Comparison of ENCODE assay signal across 8 mouse cellular contexts in genomic region chr3:128520671-128521103, GRCm38 (mm10).
DNase-seq lines count a peak whose midpoint lies in the region; ATAC-seq and TF ChIP-seq lines count a peak whose summit lies in the region.

No protein-coding gene starts in this region.

- H3K4me3 ChIP-seq in cerebellum, adult 2 months (replicated peaks; ENCODE audit: insufficient read depth, low read depth, low read length): peak overlapping the region; percentile 45
- H3K4me3 ChIP-seq in hindbrain, embryonic 16.5 days (ENCODE audit: low read length): no peak overlapping the region
- no peak overlapping the region for H3K4me3 ChIP-seq in limb, embryonic 15.5 days

- no peak for TF ChIP-seq POLR2A in cerebellum, adult 2 months (IDR thresholded peaks at IDR 0.05; ENCODE audit: borderline replicate concordance, insufficient read depth, low read length)

- no peak overlapping the region for H3K27ac ChIP-seq in cerebellum, adult 2 months (ENCODE audit: insufficient read depth, low read length)
- H3K27ac ChIP-seq in hindbrain, embryonic 16.5 days (ENCODE audit: low read depth, low read length): peak overlapping the region; percentile 35
- no peak overlapping the region for H3K27ac ChIP-seq in limb, embryonic 15.5 days

- no peak overlapping the region for H3K9ac ChIP-seq in hindbrain, embryonic 16.5 days (ENCODE audit: low read depth, low read length)
- H3K9ac ChIP-seq in limb, embryonic 15.5 days: no peak overlapping the region

- H3K4me1 ChIP-seq in cerebellum, adult 2 months (ENCODE audit: control insufficient read depth, insufficient read depth, low read length): no peaks in the 10 kb centered on the region
- H3K4me1 ChIP-seq in hindbrain, embryonic 16.5 days (ENCODE audit: control insufficient read depth, insufficient read depth, low read depth, low read length): peaks cover 4% of the 10 kb centered on the region; the same call in 1 of the 2 replicates
- peaks cover 6% of the 10 kb centered on the region; the same call in 1 of the 2 replicates for H3K4me1 ChIP-seq in limb, embryonic 15.5 days

- 7% methylated on average over 7 of the region's 7 CpGs for WGBS in cerebellum, adult 2 months
- 33% methylated on average over 7 of the region's 7 CpGs for WGBS in hindbrain, embryonic 16.5 days
- WGBS in limb, embryonic 15.5 days: 41% methylated on average over 7 of the region's 7 CpGs

- H3K4me2 ChIP-seq in hindbrain, embryonic 16.5 days (ENCODE audit: low read length): peak overlapping the region; percentile 46
- 0 out of 2 replicates have a peak overlapping the region, but pooled peaks have one; percentile 17 for H3K4me2 ChIP-seq in limb, embryonic 15.5 days

- H3K27me3 ChIP-seq in cerebellum, adult 2 months (ENCODE audit: control insufficient read depth, insufficient read depth, low read length): no peaks in the 10 kb centered on the region
- H3K27me3 ChIP-seq in hindbrain, embryonic 16.5 days (replicated peaks; ENCODE audit: control insufficient read depth, insufficient read depth, low read length): no peaks in the 10 kb centered on the region
- no peaks in the 10 kb centered on the region for H3K27me3 ChIP-seq in limb, embryonic 15.5 days

- peak; percentile 9 to 13 for DNase-seq in cerebellum, adult 2 months
- DNase-seq in cerebellum, adult 9-10 months: no peak
- peak; percentile 8 for DNase-seq in urinary bladder, postnatal 25 days (ENCODE audit: low spot score)
- DNase-seq in urinary bladder, postnatal 10 days (ENCODE audit: low spot score): no peak
- peak; percentile 45 for DNase-seq in right cerebral cortex, postnatal 25 days

- peak; percentile 93 for ATAC-seq in hindbrain, embryonic 16.5 days
- peak; percentile 76 for ATAC-seq in limb, embryonic 15.5 days (ENCODE audit: insufficient number of reproducible peaks, low FRiP score, low TSS enrichment, low read depth)
- ATAC-seq in activated CD4-positive, CD25-positive, alpha-beta regulatory T cell, adult 4 months: no peak

- H3K36me3 ChIP-seq in hindbrain, embryonic 16.5 days (ENCODE audit: control insufficient read depth, insufficient read depth, low read length): no peaks in the 10 kb centered on the region
- H3K36me3 ChIP-seq in limb, embryonic 15.5 days: no peaks in the 10 kb centered on the region

- no peak for TF ChIP-seq CTCF in cerebellum, adult 2 months (IDR thresholded peaks at IDR 0.05; ENCODE audit: borderline replicate concordance, insufficient read depth, low read depth, low read length)

- no peaks in the 10 kb centered on the region for H3K9me3 ChIP-seq in hindbrain, embryonic 16.5 days (ENCODE audit: control insufficient read depth, low read length)
- no peaks in the 10 kb centered on the region for H3K9me3 ChIP-seq in limb, embryonic 15.5 days

Comparison
In these comparisons a context has a peak if more than half of its experiments do, and no peak if none do; other contexts are left out.
1. DNase-seq: peak in cerebellum, adult 2 months (2 of 2), urinary bladder, postnatal 25 days (single experiment) and right cerebral cortex, postnatal 25 days (single experiment); none in cerebellum, adult 9-10 months (single experiment) and urinary bladder, postnatal 10 days (single experiment).